8 mouse cellular contexts compared by ENCODE assay signal in the genomic region with DNA sequence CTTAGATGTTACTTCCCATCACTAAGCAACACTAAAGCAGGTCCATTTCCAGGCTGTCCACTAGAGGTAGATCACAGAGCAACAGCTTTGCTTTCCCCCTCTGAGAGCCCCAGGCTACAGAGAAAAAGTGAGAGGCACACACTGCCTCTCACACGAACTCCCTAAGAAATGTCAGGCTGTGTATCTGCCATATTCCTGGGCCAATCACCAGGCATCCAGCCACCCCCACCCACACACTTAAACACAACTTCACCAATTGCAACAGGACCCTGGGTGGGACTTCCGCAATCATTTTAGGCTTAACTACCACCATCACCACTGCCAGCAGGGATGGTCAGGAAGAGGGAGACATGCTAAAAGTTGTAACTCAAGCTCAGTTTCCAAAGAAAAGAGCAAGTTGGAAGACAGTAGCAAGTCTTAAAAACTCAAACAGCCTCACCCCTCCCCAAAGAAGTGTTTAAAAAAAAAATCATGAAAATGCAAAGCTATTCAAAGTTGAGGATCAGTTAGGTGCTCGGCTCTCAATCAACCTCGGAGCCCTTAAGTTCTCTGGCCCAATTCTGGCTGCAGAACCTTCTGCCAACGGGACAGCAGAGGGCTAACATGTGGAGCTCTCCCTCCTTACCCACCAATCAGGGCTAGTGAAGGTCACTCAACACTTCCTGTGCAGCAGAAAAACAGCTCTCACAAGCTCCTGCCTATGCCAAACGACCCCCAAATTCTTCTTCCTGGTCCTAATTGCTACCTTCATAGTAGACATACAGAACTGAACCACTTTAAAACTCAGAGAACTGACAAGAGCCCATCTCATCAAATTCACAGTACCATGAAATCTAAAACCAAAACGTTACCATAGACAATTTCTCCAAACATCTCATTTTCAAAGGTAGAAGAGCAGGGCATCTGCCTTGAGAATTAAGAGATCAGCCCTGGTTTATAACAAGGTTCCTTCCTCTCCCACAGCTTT. TPM values are rescaled to one million over a fixed set of nuclear protein-coding genes. Genes with fewer than 3 reads are reported as not detected.
DNase-seq lines count a peak whose midpoint lies in the region; ATAC-seq and TF ChIP-seq lines count a peak whose summit lies in the region.

No protein-coding gene starts in this region.

- peak; percentile 87 for DNase-seq in CH12.LX (ENCODE audit: extremely low read depth)
- DNase-seq in brain, embryonic 18.5 days (ENCODE audit: low read depth, low spot score): peak; percentile 57
- DNase-seq in forebrain, embryonic 11.5 days (ENCODE audit: low spot score): peak; percentile 73
- peak; percentile 63 to 85 for DNase-seq in kidney, postnatal 25 days
- DNase-seq in thymus, adult 18-20 months: peak; percentile 48 to 74

- ATAC-seq in forebrain, embryonic 11.5 days (replicated peaks; ENCODE audit: low FRiP score): peak; percentile 43; the same call in 1 of the 2 replicates
- peak; percentile 46 for ATAC-seq in heart, embryonic 16.5 days (replicated peaks; ENCODE audit: extremely low read depth, insufficient read depth, low FRiP score)
- 0 out of 2 replicates have a peak, but pooled peaks have one; percentile 6 for ATAC-seq in liver, embryonic 15.5 days (ENCODE audit: insufficient read depth)
- no peak for ATAC-seq in neural tube, embryonic 12.5 days (ENCODE audit: low FRiP score, low read depth)

- TF ChIP-seq CTCF in CH12.LX (conservative IDR thresholded peaks at IDR 0.05 in 1 of 2, IDR thresholded peaks at IDR 0.05 in 1 of 2; ENCODE audit: low read depth in 2 of 2, low read length in 2 of 2): 0 out of 4 replicates have a peak, but pooled peaks of 1 of the 2 experiments have one; percentile 24

- H3K4me1 ChIP-seq in CH12.LX (ENCODE audit: control insufficient read depth in 1 of 2, insufficient read depth in 2 of 2): peaks cover 19 to 54% of the 10 kb centered on the region in 2 experiments
- H3K4me1 ChIP-seq in forebrain, embryonic 11.5 days (replicated peaks; ENCODE audit: control insufficient read depth, insufficient read depth, low read length): peaks cover 13% of the 10 kb centered on the region
- H3K4me1 ChIP-seq in heart, embryonic 16.5 days (ENCODE audit: control insufficient read depth, insufficient read depth, low read length): peaks cover 43% of the 10 kb centered on the region
- H3K4me1 ChIP-seq in liver, embryonic 15.5 days (replicated peaks): peaks cover 74% of the 10 kb centered on the region
- H3K4me1 ChIP-seq in neural tube, embryonic 12.5 days: peaks cover 38% of the 10 kb centered on the region

- peak overlapping the region; percentile 94 for H3K9ac ChIP-seq in CH12.LX (ENCODE audit: insufficient read depth, low read depth)
- H3K9ac ChIP-seq in forebrain, embryonic 11.5 days (ENCODE audit: low read length): peak overlapping the region; percentile 95
- peak overlapping the region; percentile 79 for H3K9ac ChIP-seq in heart, embryonic 16.5 days (ENCODE audit: low read length)
- peak overlapping the region; percentile 97 for H3K9ac ChIP-seq in liver, embryonic 15.5 days
- peak overlapping the region; percentile 96; the same call in 1 of the 2 replicates for H3K9ac ChIP-seq in neural tube, embryonic 12.5 days

- peak overlapping the region; percentile 96 for H3K4me2 ChIP-seq in CH12.LX (ENCODE audit: insufficient read depth, low read depth, poor library complexity, severe bottlenecking)
- H3K4me2 ChIP-seq in forebrain, embryonic 11.5 days (ENCODE audit: low read depth, low read length, severe bottlenecking): peak overlapping the region; percentile 96
- H3K4me2 ChIP-seq in heart, embryonic 16.5 days (ENCODE audit: low read depth, low read length): peak overlapping the region; percentile 81
- H3K4me2 ChIP-seq in liver, embryonic 15.5 days: peak overlapping the region; percentile 85
- H3K4me2 ChIP-seq in neural tube, embryonic 12.5 days (replicated peaks): peak overlapping the region; percentile 97

- no peaks in the 10 kb centered on the region for H3K9me3 ChIP-seq in CH12.LX (replicated peaks; ENCODE audit: low read length)
- H3K9me3 ChIP-seq in forebrain, embryonic 11.5 days (ENCODE audit: control insufficient read depth, low read length): no peaks in the 10 kb centered on the region
- H3K9me3 ChIP-seq in heart, embryonic 16.5 days (replicated peaks; ENCODE audit: control insufficient read depth, low read length): no peaks in the 10 kb centered on the region
- no peaks in the 10 kb centered on the region for H3K9me3 ChIP-seq in liver, embryonic 15.5 days (replicated peaks)
- no peaks in the 10 kb centered on the region for H3K9me3 ChIP-seq in neural tube, embryonic 12.5 days

- peaks cover 64% of the 10 kb centered on the region for H3K79me2 ChIP-seq in CH12.LX (replicated peaks; ENCODE audit: control insufficient read depth, extremely low read depth, insufficient read depth, poor library complexity, severe bottlenecking)

- in situ Hi-C loops in CH12.LX (cut with MboI; ENCODE audit: low pct_ligation_motif_present, low pct_unique_long_range_greater_than_20kb, low sequenced_read_pairs): loop anchor here (5.0 kb wide), 1 partner anchor 94 kb away; a partner anchor contains a TSS

- no peaks in the 10 kb centered on the region for H3K27me3 ChIP-seq in CH12.LX (replicated peaks)
- no peaks in the 10 kb centered on the region for H3K27me3 ChIP-seq in forebrain, embryonic 11.5 days (ENCODE audit: control insufficient read depth, insufficient read depth, low read length)
- H3K27me3 ChIP-seq in heart, embryonic 16.5 days (ENCODE audit: control insufficient read depth, insufficient read depth, low read length): no peaks in the 10 kb centered on the region
- no peaks in the 10 kb centered on the region for H3K27me3 ChIP-seq in liver, embryonic 15.5 days
- H3K27me3 ChIP-seq in neural tube, embryonic 12.5 days (replicated peaks): no peaks in the 10 kb centered on the region

- dilution Hi-C loops in CH12.LX (cut with MboI; ENCODE audit: extremely low pct_ligation_motif_present, extremely low pct_unique_long_range_greater_than_20kb, low sequenced_read_pairs): no loop called here

- TF ChIP-seq EP300 in CH12.LX (IDR thresholded peaks at IDR 0.05; ENCODE audit: low read length): no peak

- H3K36me3 ChIP-seq in CH12.LX (replicated peaks in 1 of 2; ENCODE audit: control insufficient read depth in 1 of 2, insufficient read depth in 1 of 2, low read length in 1 of 2): peaks cover 9 to 36% of the 10 kb centered on the region in 2 experiments
- no peaks in the 10 kb centered on the region for H3K36me3 ChIP-seq in forebrain, embryonic 11.5 days (ENCODE audit: control insufficient read depth, insufficient read depth, low read length)
- peaks cover 4% of the 10 kb centered on the region; the same call in 1 of the 2 replicates for H3K36me3 ChIP-seq in heart, embryonic 16.5 days (ENCODE audit: control insufficient read depth, insufficient read depth)
- peaks cover 8% of the 10 kb centered on the region for H3K36me3 ChIP-seq in liver, embryonic 15.5 days (replicated peaks)
- 0 out of 2 replicates have a peak, but pooled peaks cover 3% of the 10 kb centered on the region for H3K36me3 ChIP-seq in neural tube, embryonic 12.5 days

- peak overlapping the region; percentile 77; the same call in 1 of the 2 replicates for H3K27ac ChIP-seq in CH12.LX (ENCODE audit: insufficient read depth, low read depth)
- no peak overlapping the region for H3K27ac ChIP-seq in forebrain, embryonic 11.5 days (ENCODE audit: low read depth, low read length)
- peak overlapping the region; percentile 100 for H3K27ac ChIP-seq in heart, embryonic 16.5 days (ENCODE audit: low read length)
- H3K27ac ChIP-seq in liver, embryonic 15.5 days (replicated peaks): peak overlapping the region; percentile 95
- no peak overlapping the region for H3K27ac ChIP-seq in neural tube, embryonic 12.5 days

- TF ChIP-seq POLR2A in CH12.LX (IDR thresholded peaks at IDR 0.05; ENCODE audit: low read depth, low read length): peak; percentile 62

- 23% methylated on average over 7 of the region's 7 CpGs for WGBS in forebrain, embryonic 11.5 days
- WGBS in heart, embryonic 16.5 days: 6% methylated on average over 7 of the region's 7 CpGs
- 4% methylated on average over 7 of the region's 7 CpGs for WGBS in liver, embryonic 15.5 days (ENCODE audit: insufficient replicate concordance)
- WGBS in neural tube, embryonic 12.5 days: 16% methylated on average over 7 of the region's 7 CpGs

- TF ChIP-seq RAD21 in CH12.LX (IDR thresholded peaks at IDR 0.05; ENCODE audit: low read depth, low read length): no peak

- H3K4me3 ChIP-seq in CH12.LX (replicated peaks in 1 of 3; ENCODE audit: low read depth in 2 of 3, low read length in 2 of 3, poor library complexity in 1 of 3): peak overlapping the region; percentile 74 to 94 (median 79)
- H3K4me3 ChIP-seq in forebrain, embryonic 11.5 days (ENCODE audit: low read depth, low read length): peak overlapping the region; percentile 89
- H3K4me3 ChIP-seq in heart, embryonic 16.5 days (ENCODE audit: low read length): peak overlapping the region; percentile 81
- H3K4me3 ChIP-seq in liver, embryonic 15.5 days (replicated peaks): peak overlapping the region; percentile 91
- H3K4me3 ChIP-seq in neural tube, embryonic 12.5 days: peak overlapping the region; percentile 89

TF ChIP-seq in CH12.LX, 34 proteins besides CTCF, POLR2A, EP300 and RAD21 (continues in another document):
- TF ChIP-seq USF2 (conservative IDR thresholded peaks at IDR 0.05; ENCODE audit: low read depth, low read length) (no peak), GABPA (IDR thresholded peaks at IDR 0.05; ENCODE audit: insufficient replicate concordance, low read depth, low read length) (no peak), JUND (conservative IDR thresholded peaks at IDR 0.05; ENCODE audit: low read depth, low read length) (no peak), ZC3H11A (IDR thresholded peaks at IDR 0.05; ENCODE audit: low read depth, low read length) (no peak), E2F4 (IDR thresholded peaks at IDR 0.05; ENCODE audit: insufficient replicate concordance, low read depth, low read length) (no peak), ZMIZ1 (IDR thresholded peaks at IDR 0.05; ENCODE audit: low read depth, low read length) (no peak; the same call in 1 of the 2 replicates), JUN (IDR thresholded peaks at IDR 0.05; ENCODE audit: insufficient read depth, low read depth, low read length) (no peak), SMC3 (IDR thresholded peaks at IDR 0.05; ENCODE audit: low read depth, low read length) (no peak; the same call in 1 of the 2 replicates), MEF2A (IDR thresholded peaks at IDR 0.05; ENCODE audit: borderline replicate concordance, low read depth, low read length) (peak; percentile 13; the same call in 1 of the 2 replicates), POLR2AphosphoS2 (IDR thresholded peaks at IDR 0.05; ENCODE audit: low read depth, low read length) (peak; percentile 17; the same call in 1 of the 2 replicates)

RNA-seq across cellular contexts. Expression of a gene that starts 2.0 kb away (rescaled TPM):
- 82.6 and 83.2 TPM in 2 replicates for total RNA-seq in CH12.LX (2012; rRNA removed)
- 70.0 and 74.9 TPM in 2 replicates for total RNA-seq in CH12.LX (2014; rRNA removed)
- polyA plus RNA-seq in CH12.LX (2012; ENCODE audit: insufficient read length, low read depth): 116 and 122 TPM in 2 replicates
- 20.4 and 22.5 TPM in 2 replicates for polyA plus RNA-seq in forebrain, embryonic 11.5 days (2014; fragmentation: Nextera tagmentation; extraction: Ambion mirVana)
- polyA plus RNA-seq in heart, embryonic 16.5 days (2015; fragmentation: Nextera tagmentation; extraction: Ambion mirVana): 17.2 and 18.3 TPM in 2 replicates
- polyA plus RNA-seq in liver, embryonic 15.5 days (2015; fragmentation: Nextera tagmentation; extraction: Ambion mirVana): 13.3 and 13.9 TPM in 2 replicates
- 15.3 and 15.9 TPM in 2 replicates for polyA plus RNA-seq in neural tube, embryonic 12.5 days (2016; fragmentation: Nextera tagmentation; extraction: Ambion mirVana)

Comparison
In these comparisons a context has a peak if more than half of its experiments do, and no peak if none do; other contexts are left out.
1. H3K27ac ChIP-seq: peak in CH12.LX (single experiment), heart, embryonic 16.5 days (single experiment) and liver, embryonic 15.5 days (single experiment); none in forebrain, embryonic 11.5 days (single experiment) and neural tube, embryonic 12.5 days (single experiment).
2. Peak in every context shown above with its lines, with median percentiles within 50 percentile points of each other: DNase-seq, H3K4me2 ChIP-seq, H3K4me3 ChIP-seq and H3K9ac ChIP-seq.